Mouse (Mus musculus) cerebellum, adult 2 months (tissue): ENCODE measurements around the gene Gsc. TPM values are rescaled to one million over a fixed set of nuclear protein-coding genes. Genes with fewer than 3 reads are reported as not detected.

Source experiments
- DNase-seq, 2 experiments: peaks; one replicate each; pipeline ENCODE4 v3.0.0; 2021
- H3K27ac ChIP-seq: fragments of 200-500 bp; 2 replicates; pipeline ENCODE4 v1.5.1; 2012; ENCODE audit warnings: low read length, control low read depth, inconsistent platforms; ENCODE audit not compliant: insufficient read depth
- H3K27me3 ChIP-seq: fragments of 200-500 bp; 2 replicates; pipeline ENCODE4 v1.6.1; 2012; ENCODE audit warnings: inconsistent platforms, mild to moderate bottlenecking, low read length, moderate library complexity; ENCODE audit not compliant: control insufficient read depth, insufficient read depth
- H3K4me1 ChIP-seq: fragments of 200-500 bp; 2 replicates; pipeline ENCODE4 v1.6.1; 2011; ENCODE audit warnings: low read length; ENCODE audit not compliant: control insufficient read depth, insufficient read depth
- H3K4me3 ChIP-seq: fragments of 200-500 bp; replicated peaks from 2 replicates; pipeline ENCODE3; 2011; ENCODE audit warnings: mild to moderate bottlenecking, low read depth, low read length, control low read depth; ENCODE audit not compliant: insufficient read depth
- CTCF ChIP-seq: fragments of 200-500 bp; IDR thresholded peaks from 2 replicates; pipeline ENCODE4 v1.5.1; 2011; ENCODE audit warnings: low read depth, mild to moderate bottlenecking, control low read depth, low read length, moderate library complexity, borderline replicate concordance; ENCODE audit not compliant: insufficient read depth
- POLR2A ChIP-seq: fragments of 200-500 bp; IDR thresholded peaks from 2 replicates; pipeline ENCODE4 v1.6.1; 2011; ENCODE audit warnings: low read length, control low read depth, borderline replicate concordance; ENCODE audit not compliant: insufficient read depth
- WGBS: fragments of 180-500 bp; shearing (Covaris S2); methylation state at CpG from one replicate; pipeline ENCODE4 v1.1.7; 2018; 5-methylcytosine and 5-hydroxymethylcytosine counted together
- polyA plus RNA-seq: library from polyadenylated mRNA; depleted of rRNA; stranded (reverse); fragments of >200 nt; gene quantifications from 2 replicates; pipeline ENCODE4 v1.2.3, GENCODE M21; 2012; rRNA removed

Gene Gsc
- polyA plus RNA-seq: not detected in 2 replicates

- under 1% methylated on average over 97 of the region's 97 CpGs for WGBS
- Histone ChIP-seq H3K4me3 (peak within 1 kb of the TSS; percentile 10), H3K27me3 (peaks cover 20% of the 10 kb centered on the region; the same call in 1 of the 2 replicates), H3K27ac (no peak within 1 kb of the TSS), H3K4me1 (no peaks in the 10 kb centered on the region)
- TF ChIP-seq CTCF (no peak), POLR2A (no peak)
- DNase-seq: peak in 1 of 2 experiments; percentile 16
Measured at GRCm38 (mm10) chr12:104472601-104473424, at the start of gene Gsc. Gene Gsc, minus strand, starts transcription at chr12:104473330.

DNA sequence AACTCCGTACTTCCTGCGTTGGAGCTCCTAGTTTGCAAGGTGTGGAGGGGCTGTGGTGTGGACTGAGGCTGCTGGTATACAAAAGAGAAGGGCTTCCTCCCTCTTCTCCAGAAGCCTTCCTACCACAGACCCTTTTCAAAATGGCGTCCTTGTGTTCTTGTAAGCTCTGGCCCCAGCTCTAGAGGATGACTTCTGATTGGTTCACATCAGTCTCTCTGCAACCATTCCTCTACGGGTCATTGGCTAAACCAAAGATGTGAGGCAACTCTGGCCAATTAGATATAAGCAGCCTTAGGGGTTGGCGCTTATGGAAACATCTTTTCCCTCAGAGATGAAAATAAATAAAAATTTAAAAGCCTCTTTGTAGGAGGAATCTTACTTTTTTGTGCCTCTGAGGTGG lies 46.6 kb upstream of the Gsc start:
- WGBS: 94% methylated on average over 5 of the region's 5 CpGs
- no peak for TF ChIP-seq POLR2A
- TF ChIP-seq CTCF: no peak
- DNase-seq: no peak

DNA sequence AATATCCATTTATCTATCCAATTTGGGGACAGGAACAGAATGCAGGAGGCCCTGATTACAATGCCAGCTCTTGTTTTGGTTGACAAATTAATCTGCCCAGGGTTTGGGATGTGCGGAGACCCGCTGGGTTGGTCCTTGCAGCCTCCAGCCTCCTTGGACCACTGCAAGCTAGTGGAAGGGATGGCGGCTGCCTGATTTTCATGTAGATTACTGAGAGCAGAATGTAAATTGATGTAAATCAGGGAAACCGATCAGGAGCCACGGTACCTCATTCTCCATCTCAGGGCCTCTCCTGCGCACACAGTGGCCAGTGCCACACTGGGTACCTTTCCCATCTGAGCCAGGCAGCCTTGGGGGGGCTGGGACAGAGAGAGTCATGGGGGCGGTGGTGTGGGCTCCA lies 34.8 kb upstream of the Gsc start:
- H3K4me1 ChIP-seq: no peaks in the 10 kb centered on the region; the same call in 1 of the 2 replicates
- WGBS: 59% methylated on average over 7 of the region's 7 CpGs
- no peak for TF ChIP-seq CTCF
- no peak for TF ChIP-seq POLR2A

More for the DNA sequence above, 46.6 kb upstream of the Gsc start:
- H3K4me1 ChIP-seq: no peaks in the 10 kb centered on the region
- no peaks in the 10 kb centered on the region for H3K27me3 ChIP-seq
- H3K27ac ChIP-seq: no peak overlapping the region
- no peak overlapping the region for H3K4me3 ChIP-seq

DNA sequence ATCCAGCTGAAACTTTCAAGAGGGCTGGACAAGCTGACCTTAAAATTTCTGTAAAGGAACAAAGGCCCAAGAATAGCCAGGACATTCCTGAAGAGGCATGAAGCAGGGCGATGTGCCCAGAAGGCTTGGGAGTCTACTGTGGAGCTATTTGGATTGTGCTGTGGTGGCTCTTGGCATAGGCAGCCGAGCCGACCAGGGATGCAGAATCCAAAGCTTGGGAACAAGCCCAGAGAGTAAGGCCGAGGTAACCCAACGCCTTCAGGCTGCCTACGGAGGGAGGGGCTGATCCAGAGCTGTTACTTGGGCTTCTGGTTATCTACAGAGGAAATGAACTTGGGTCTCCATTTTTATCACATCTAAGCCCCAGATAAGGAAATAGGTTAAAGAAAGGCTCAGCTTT lies 18.9 kb upstream of the Gsc start:
- H3K27me3 ChIP-seq: no peaks in the 10 kb centered on the region; the same call in 1 of the 2 replicates
- peak in 1 of 2 experiments; percentile 27 for DNase-seq
- TF ChIP-seq CTCF (no peak), POLR2A (no peak)
- WGBS: 4% methylated on average over 6 of the region's 6 CpGs
- H3K4me1 ChIP-seq: no peaks in the 10 kb centered on the region
- H3K27ac ChIP-seq: no peak overlapping the region
- H3K4me3 ChIP-seq: no peak overlapping the region

More for the DNA sequence above, 34.8 kb upstream of the Gsc start:
- Histone ChIP-seq H3K27me3 (no peaks in the 10 kb centered on the region; the same call in 1 of the 2 replicates), H3K4me3 (no peak overlapping the region), H3K27ac (no peak overlapping the region)
- DNase-seq: no peak

DNA sequence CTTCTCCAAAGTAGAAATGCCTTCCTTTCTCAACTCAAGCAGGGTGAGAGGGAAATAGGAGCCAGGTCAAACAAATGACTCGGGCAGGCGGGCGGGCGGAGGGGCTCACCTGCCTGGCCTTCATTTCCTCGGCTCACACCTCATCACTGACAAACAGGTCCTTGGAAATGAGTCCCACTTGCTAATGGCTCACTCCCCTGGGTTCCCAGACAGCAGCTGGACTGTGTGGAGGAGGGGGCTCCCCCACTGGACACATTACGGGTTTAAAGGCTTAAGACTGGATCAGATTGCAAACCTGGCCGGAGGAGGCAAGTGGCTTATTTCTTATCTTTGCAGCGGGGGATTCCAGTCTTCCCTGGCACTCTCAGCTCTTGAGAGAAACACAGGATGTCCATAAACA lies 13.1 kb upstream of the Gsc start:
- 74% methylated on average over 8 of the region's 8 CpGs for WGBS
- Histone ChIP-seq H3K27ac (no peak overlapping the region), H3K4me3 (no peak overlapping the region)

GRCm38 (mm10) chr12:104485161-104485560 lies 12.0 kb upstream of the Gsc start:
- H3K4me3 ChIP-seq: no peak overlapping the region
- no peaks in the 10 kb centered on the region for H3K4me1 ChIP-seq
- no peaks in the 10 kb centered on the region; the same call in 1 of the 2 replicates for H3K27me3 ChIP-seq
- H3K27ac ChIP-seq: no peak overlapping the region
- TF ChIP-seq CTCF (no peak), POLR2A (no peak)
- WGBS: 41% methylated on average over 3 of the region's 3 CpGs
- no peak for DNase-seq

More for the DNA sequence above, 13.1 kb upstream of the Gsc start:
- H3K4me1 ChIP-seq: no peaks in the 10 kb centered on the region
- DNase-seq: no peak
- H3K27me3 ChIP-seq: no peaks in the 10 kb centered on the region; the same call in 1 of the 2 replicates
- TF ChIP-seq POLR2A: no peak
- no peak for TF ChIP-seq CTCF

DNA sequence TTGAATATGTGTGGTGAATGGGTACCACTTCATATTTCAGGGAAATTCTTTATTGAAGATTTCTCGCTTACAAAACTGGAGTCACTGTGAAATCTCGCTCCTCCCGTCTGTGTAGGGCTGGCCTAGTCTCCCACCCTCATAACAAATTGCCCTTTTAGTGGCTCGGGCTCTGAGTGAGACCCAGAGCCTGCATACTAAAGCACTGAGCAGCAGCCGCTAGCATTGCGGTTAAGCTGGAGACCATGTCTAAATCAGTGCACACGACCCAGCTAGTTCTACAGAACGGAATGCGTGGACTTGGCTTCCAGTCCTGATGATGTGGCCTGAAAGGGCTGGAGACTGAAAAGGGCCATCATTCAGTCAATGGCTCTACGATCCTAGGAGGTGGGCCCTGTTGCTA lies 7.9 kb upstream of the Gsc start:
- H3K4me3 ChIP-seq: no peak overlapping the region
- DNase-seq: no peak
- no peak overlapping the region for H3K27ac ChIP-seq
- TF ChIP-seq POLR2A: no peak
- TF ChIP-seq CTCF: no peak
- peaks cover 11% of the 10 kb centered on the region; the same call in 1 of the 2 replicates for H3K27me3 ChIP-seq
- no peaks in the 10 kb centered on the region for H3K4me1 ChIP-seq
- 78% methylated on average over 10 of the region's 10 CpGs for WGBS

DNA sequence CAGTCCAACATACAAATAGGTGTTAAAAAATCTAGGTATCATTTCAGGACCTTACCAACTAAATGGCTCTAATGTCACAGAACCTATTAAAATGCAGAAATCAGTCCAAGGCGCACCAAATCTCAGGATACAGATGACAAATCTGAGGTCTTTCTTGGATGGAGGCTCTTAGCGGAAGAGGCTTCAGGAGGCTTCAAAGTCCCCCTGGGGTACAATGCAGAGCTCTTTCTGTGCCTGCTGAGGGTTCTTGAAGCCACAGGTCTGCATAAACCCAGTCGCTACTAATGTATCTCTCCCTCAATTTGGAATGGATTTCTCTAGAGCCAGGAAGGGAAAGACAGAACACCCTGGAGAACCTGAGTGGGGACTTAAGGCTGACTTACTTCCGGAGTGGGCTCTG lies 5.1 kb upstream of the Gsc start:
- Histone ChIP-seq H3K4me1 (no peaks in the 10 kb centered on the region), H3K27ac (no peak overlapping the region), H3K27me3 (peaks cover 18% of the 10 kb centered on the region; the same call in 1 of the 2 replicates), H3K4me3 (no peak overlapping the region)
- no peak for DNase-seq
- no peak for TF ChIP-seq CTCF
- TF ChIP-seq POLR2A: no peak
- 7% methylated on average over 4 of the region's 4 CpGs for WGBS
